ENCODE assay signal across 8 mouse cellular contexts in genomic region chr7:34232785-34233725, GRCm38 (mm10). TPM values are rescaled to one million over a fixed set of nuclear protein-coding genes. Genes with fewer than 3 reads are reported as not detected.
DNase-seq lines count a peak whose midpoint lies in the region; ATAC-seq lines count a peak whose summit lies in the region.

No protein-coding gene starts in this region.

- peak overlapping the region; percentile 53 for H3K4me3 ChIP-seq in kidney, embryonic 14.5 days (ENCODE audit: low read length)
- H3K4me3 ChIP-seq in brown adipose tissue, adult 24 weeks (ENCODE audit: insufficient read depth, low read depth, low read length): peak overlapping the region; percentile 62
- H3K4me3 ChIP-seq in hindbrain, embryonic 12.5 days: peak overlapping the region; percentile 43
- H3K4me3 ChIP-seq in midbrain, embryonic 13.5 days (replicated peaks): peak overlapping the region; percentile 47

- peaks cover 20% of the 10 kb centered on the region; the same call in 1 of the 2 replicates for H3K36me3 ChIP-seq in kidney, embryonic 14.5 days (ENCODE audit: control insufficient read depth, insufficient read depth, low read length)
- H3K36me3 ChIP-seq in hindbrain, embryonic 12.5 days: peaks cover 10% of the 10 kb centered on the region
- peaks cover 17% of the 10 kb centered on the region for H3K36me3 ChIP-seq in midbrain, embryonic 13.5 days

- DNase-seq in kidney, adult 8-10 months: no peak
- no peak for DNase-seq in layer of hippocampus, adult 8-10 months (ENCODE audit: low spot score in 2 of 2)
- DNase-seq in layer of hippocampus, postnatal 25 days (ENCODE audit: extremely low spot score in 1 of 2, low spot score in 1 of 2): no peak

- H3K27me3 ChIP-seq in kidney, embryonic 14.5 days (ENCODE audit: control insufficient read depth, insufficient read depth, low read length): no peaks in the 10 kb centered on the region
- no peaks in the 10 kb centered on the region for H3K27me3 ChIP-seq in hindbrain, embryonic 12.5 days
- H3K27me3 ChIP-seq in midbrain, embryonic 13.5 days: no peaks in the 10 kb centered on the region

- ATAC-seq in kidney, embryonic 14.5 days (ENCODE audit: low FRiP score, low TSS enrichment): no peak
- 0 out of 2 replicates have a peak, but pooled peaks have one; percentile 0 for ATAC-seq in hindbrain, embryonic 12.5 days (ENCODE audit: low FRiP score)
- peak; percentile 1; the same call in 1 of the 2 replicates for ATAC-seq in midbrain, embryonic 13.5 days
- ATAC-seq in frontal cortex, adult (ENCODE audit: low TSS enrichment): no peak

- H3K9me3 ChIP-seq in kidney, embryonic 14.5 days (ENCODE audit: control insufficient read depth, low read length): no peaks in the 10 kb centered on the region
- no peaks in the 10 kb centered on the region for H3K9me3 ChIP-seq in hindbrain, embryonic 12.5 days (replicated peaks)
- no peaks in the 10 kb centered on the region for H3K9me3 ChIP-seq in midbrain, embryonic 13.5 days

- peaks cover 9% of the 10 kb centered on the region; the same call in 1 of the 2 replicates for H3K4me1 ChIP-seq in kidney, embryonic 14.5 days (ENCODE audit: control insufficient read depth, insufficient read depth, low read length)
- H3K4me1 ChIP-seq in brown adipose tissue, adult 24 weeks (ENCODE audit: control insufficient read depth, insufficient read depth, insufficient read length, low read length): peaks cover under 1% of the 10 kb centered on the region; the same call in 1 of the 2 replicates
- H3K4me1 ChIP-seq in hindbrain, embryonic 12.5 days: peaks cover 26% of the 10 kb centered on the region
- peaks cover 34% of the 10 kb centered on the region for H3K4me1 ChIP-seq in midbrain, embryonic 13.5 days (replicated peaks)

- peak overlapping the region; percentile 63; the same call in 1 of the 2 replicates for H3K9ac ChIP-seq in kidney, embryonic 14.5 days (ENCODE audit: low read depth, low read length)
- H3K9ac ChIP-seq in hindbrain, embryonic 12.5 days: peak overlapping the region; percentile 59; the same call in 1 of the 2 replicates
- H3K9ac ChIP-seq in midbrain, embryonic 13.5 days (replicated peaks): peak overlapping the region; percentile 58; the same call in 1 of the 2 replicates

- 50% methylated on average over 7 of the region's 7 CpGs for WGBS in kidney, embryonic 14.5 days
- WGBS in hindbrain, embryonic 12.5 days: 47% methylated on average over 7 of the region's 7 CpGs
- WGBS in midbrain, embryonic 13.5 days: 43% methylated on average over 7 of the region's 7 CpGs

- H3K4me2 ChIP-seq in kidney, embryonic 14.5 days (replicated peaks; ENCODE audit: low read depth, low read length): peak overlapping the region; percentile 72
- H3K4me2 ChIP-seq in hindbrain, embryonic 12.5 days (replicated peaks): peak overlapping the region; percentile 61
- peak overlapping the region; percentile 65 for H3K4me2 ChIP-seq in midbrain, embryonic 13.5 days (replicated peaks)

- H3K27ac ChIP-seq in kidney, embryonic 14.5 days (ENCODE audit: low read depth, low read length): peak overlapping the region; percentile 93
- H3K27ac ChIP-seq in brown adipose tissue, adult 24 weeks (replicated peaks; ENCODE audit: low read depth, low read length): peak overlapping the region; percentile 92
- peak overlapping the region; percentile 86 for H3K27ac ChIP-seq in hindbrain, embryonic 12.5 days
- peak overlapping the region; percentile 83 for H3K27ac ChIP-seq in midbrain, embryonic 13.5 days

RNA-seq across cellular contexts. Expression of gene Gpi1, which starts 2.9 kb away (rescaled TPM):
- 229 and 366 TPM in 2 replicates for polyA plus RNA-seq in kidney, embryonic 14.5 days (2014; fragmentation: Nextera tagmentation; extraction: Ambion mirVana)
- 1,085 and 1,523 TPM in 2 replicates for polyA plus RNA-seq in brown adipose tissue, adult 24 weeks (2012; ENCODE audit: insufficient read depth, insufficient read length, missing spikeins)
- 239 and 241 TPM in 2 replicates for polyA plus RNA-seq in hindbrain, embryonic 12.5 days (2016; fragmentation: Nextera tagmentation; extraction: Ambion mirVana)
- polyA plus RNA-seq in midbrain, embryonic 13.5 days (2015; fragmentation: Nextera tagmentation; extraction: Ambion mirVana): 191 and 203 TPM in 2 replicates
- total RNA-seq in layer of hippocampus, adult 8-10 months (2022): 100 to 1,000 TPM; 765 to 848 (median 808) TPM
- 100 to 1,000 TPM; 725 to 726 TPM for total RNA-seq in layer of hippocampus, postnatal 25 days (2021)

RNA-seq across cellular contexts. Expression of gene Gm6096, which starts 17.8 kb away (rescaled TPM):
- 0.69 TPM in 1 of 2 replicates, not detected in the other for polyA plus RNA-seq in kidney, embryonic 14.5 days (2014; fragmentation: Nextera tagmentation; extraction: Ambion mirVana)
- polyA plus RNA-seq in brown adipose tissue, adult 24 weeks (2012; ENCODE audit: insufficient read depth, insufficient read length, missing spikeins): not detected in 2 replicates
- polyA plus RNA-seq in hindbrain, embryonic 12.5 days (2016; fragmentation: Nextera tagmentation; extraction: Ambion mirVana): not detected in 2 replicates
- polyA plus RNA-seq in midbrain, embryonic 13.5 days (2015; fragmentation: Nextera tagmentation; extraction: Ambion mirVana): 0.44 TPM in 1 of 2 replicates, not detected in the other
- not detected for total RNA-seq in layer of hippocampus, adult 8-10 months (2022)
- total RNA-seq in layer of hippocampus, postnatal 25 days (2021): not detected

RNA-seq across cellular contexts. Expression of gene Pdcd2l, which starts 36.6 kb away (rescaled TPM):
- 65.9 and 68.7 TPM in 2 replicates for polyA plus RNA-seq in kidney, embryonic 14.5 days (2014; fragmentation: Nextera tagmentation; extraction: Ambion mirVana)
- polyA plus RNA-seq in brown adipose tissue, adult 24 weeks (2012; ENCODE audit: insufficient read depth, insufficient read length, missing spikeins): 11.5 and 22.8 TPM in 2 replicates
- polyA plus RNA-seq in hindbrain, embryonic 12.5 days (2016; fragmentation: Nextera tagmentation; extraction: Ambion mirVana): 63.4 and 68.1 TPM in 2 replicates
- polyA plus RNA-seq in midbrain, embryonic 13.5 days (2015; fragmentation: Nextera tagmentation; extraction: Ambion mirVana): 87.3 and 87.9 TPM in 2 replicates
- total RNA-seq in layer of hippocampus, adult 8-10 months (2022): 10 to 100 TPM; 22.8 to 28.3 (median 24.4) TPM
- total RNA-seq in layer of hippocampus, postnatal 25 days (2021): 10 to 100 TPM; 23.9 to 24.0 TPM

Comparison
In these comparisons a context has a peak if more than half of its experiments do, and no peak if none do; other contexts are left out.
1. ATAC-seq: peak in hindbrain, embryonic 12.5 days (single experiment) and midbrain, embryonic 13.5 days (single experiment); none in kidney, embryonic 14.5 days (single experiment) and frontal cortex, adult (single experiment).
2. Peak in every context shown above with its lines, with median percentiles within 50 percentile points of each other: H3K27ac ChIP-seq, H3K4me2 ChIP-seq, H3K4me3 ChIP-seq and H3K9ac ChIP-seq.